Mouse (Mus musculus) hindbrain, embryonic 14.5 days (tissue): ENCODE results near the gene 1700020L24Rik. TPM values are rescaled to one million over a fixed set of nuclear protein-coding genes. Genes with fewer than 3 reads are reported as not detected.

ENCODE experiments used
- ATAC-seq: fragments of 200-750 bp; cut with Nextera tagmentation; 2 replicates; pipeline ENCODE4 v1.8.0; 2017; ENCODE audit warnings: moderate number of reproducible peaks, mild to moderate bottlenecking, moderate TSS enrichment, moderate library complexity; ENCODE audit not compliant: low FRiP score
- DNase-seq: peaks from one replicate; pipeline ENCODE4 v3.0.0-alpha.2; 2015; ENCODE audit warnings: low spot score
- H3K27ac ChIP-seq: fragments of 300-500 bp; sonication (generic); 2 replicates; pipeline ENCODE4 v1.5.1; 2014; ENCODE audit warnings: mild to moderate bottlenecking, moderate library complexity
- H3K27me3 ChIP-seq: fragments of 300-500 bp; sonication (generic); 2 replicates; pipeline ENCODE4 v1.6.1; 2014; ENCODE audit warnings: mild to moderate bottlenecking, low read length, mixed read lengths; ENCODE audit not compliant: control insufficient read depth, insufficient read depth
- H3K36me3 ChIP-seq: fragments of 300-500 bp; sonication (generic); replicated peaks from 2 replicates; pipeline ENCODE4 v1.6.1; 2014; ENCODE audit not compliant: control insufficient read depth, insufficient read depth
- H3K4me1 ChIP-seq: fragments of 300-500 bp; sonication (generic); replicated peaks from 2 replicates; pipeline ENCODE4 v1.6.1; 2014; ENCODE audit warnings: antibody characterized with exemption, low read length, mixed read lengths; ENCODE audit not compliant: control insufficient read depth, insufficient read depth
- H3K4me2 ChIP-seq: fragments of 300-500 bp; sonication (generic); replicated peaks from 2 replicates; pipeline ENCODE4 v1.6.1; 2014; ENCODE audit warnings: mild to moderate bottlenecking, moderate library complexity
- H3K4me3 ChIP-seq: fragments of 300-500 bp; sonication (generic); replicated peaks from 2 replicates; pipeline ENCODE4 v1.5.1; 2014; ENCODE audit warnings: mild to moderate bottlenecking, low read length
- H3K9ac ChIP-seq: fragments of 300-500 bp; sonication (generic); 2 replicates; pipeline ENCODE4 v1.6.1; 2014
- H3K9me3 ChIP-seq: fragments of 300-500 bp; sonication (generic); 2 replicates; pipeline ENCODE4 v1.6.1; 2016; ENCODE audit warnings: low read length; ENCODE audit not compliant: control insufficient read depth
- WGBS: fragments of 180-500 bp; shearing (Covaris S2); extraction: QIAGEN DNeasy Blood & Tissue Kit; methylation state at CpG from one replicate; pipeline ENCODE4 v1.1.7; 2014; 5-methylcytosine and 5-hydroxymethylcytosine counted together
- polyA plus RNA-seq: library from polyadenylated mRNA; unstranded; fragments of >200 nt; fragmentation: Nextera tagmentation; extraction: Ambion mirVana; gene quantifications from 2 replicates; pipeline ENCODE4 v1.2.1, GENCODE M21; 2014

1700020L24Rik gene
- polyA plus RNA-seq, 1 experiment from 2014 or later: 0.39 TPM

DNA sequence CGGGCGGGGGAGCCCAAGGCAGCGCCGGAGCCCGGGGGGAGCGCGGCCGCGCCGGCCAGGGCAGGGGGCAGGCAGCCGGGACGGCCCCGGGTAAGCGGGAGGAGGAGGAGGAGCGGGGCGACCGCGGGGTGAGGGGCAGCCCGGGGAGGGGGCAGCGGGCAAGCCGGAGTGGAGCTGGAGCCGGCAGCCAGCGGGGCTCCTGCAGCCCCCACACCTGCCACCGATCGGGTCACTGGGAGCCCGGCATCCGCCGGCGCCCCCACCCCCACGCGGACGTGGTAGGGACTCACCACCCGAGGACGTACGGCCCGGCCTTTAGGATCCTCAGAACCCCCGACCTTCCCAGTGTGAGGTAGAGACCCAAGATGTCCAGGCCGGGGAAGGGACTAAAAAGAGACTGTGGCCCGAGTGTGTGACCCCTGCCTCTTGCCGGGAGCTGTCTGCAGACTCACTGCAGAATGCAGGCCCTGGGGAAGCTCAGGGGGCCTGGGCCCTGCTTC lies 27.6 kb upstream of the 1700020L24Rik start:
- Histone ChIP-seq H3K36me3 (no peaks in the 10 kb centered on the region), H3K9me3 (no peaks in the 10 kb centered on the region)
- WGBS: 1% methylated on average over 38 of the region's 40 CpGs

GRCm38 (mm10) chr11:83410510-83410909 lies 27.0 kb upstream of the 1700020L24Rik start:
- Histone ChIP-seq H3K36me3 (no peaks in the 10 kb centered on the region), H3K4me2 (peak overlapping the region; percentile 69), H3K4me3 (peak overlapping the region; percentile 77), H3K9me3 (no peaks in the 10 kb centered on the region), H3K27ac (no peak overlapping the region), H3K4me1 (peaks cover 12% of the 10 kb centered on the region; the same call in 1 of the 2 replicates), H3K27me3 (no peaks in the 10 kb centered on the region), H3K9ac (peak overlapping the region; percentile 89)
- DNase-seq (no peak), ATAC-seq (no peak)
- 19% methylated on average over 6 of the region's 6 CpGs for WGBS

More for the DNA sequence above, 27.6 kb upstream of the 1700020L24Rik start:
- Histone ChIP-seq H3K27ac (peak overlapping the region; percentile 49; the same call in 1 of the 2 replicates), H3K4me1 (peaks cover 12% of the 10 kb centered on the region; the same call in 1 of the 2 replicates), H3K4me3 (peak overlapping the region; percentile 77), H3K9ac (peak overlapping the region; percentile 89), H3K4me2 (peak overlapping the region; percentile 69), H3K27me3 (no peaks in the 10 kb centered on the region)
- DNase-seq (no peak), ATAC-seq (peak; percentile 59)

DNA sequence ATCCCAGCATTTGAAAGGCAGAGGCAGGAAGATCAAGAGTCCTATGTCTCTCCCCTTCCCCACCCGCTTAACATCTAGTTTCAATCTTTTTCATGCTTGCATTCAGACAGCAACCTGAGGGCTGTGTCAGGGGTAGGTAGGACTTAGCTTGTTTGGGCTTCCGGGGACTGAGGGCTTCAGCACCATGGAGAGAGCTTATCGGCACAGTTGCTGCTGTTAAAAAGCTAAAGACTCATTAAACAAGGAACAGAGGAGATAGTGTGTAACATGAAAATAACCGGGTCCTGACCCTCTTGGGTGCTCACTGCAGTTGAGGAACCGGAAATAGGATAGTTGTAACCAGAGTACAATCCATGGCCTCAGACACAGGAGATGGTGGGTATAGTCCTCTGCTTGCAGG lies 20.4 kb upstream of the 1700020L24Rik start:
- Histone ChIP-seq H3K9ac (no peak overlapping the region), H3K27me3 (peaks cover 26% of the 10 kb centered on the region), H3K4me3 (no peak overlapping the region), H3K4me1 (no peaks in the 10 kb centered on the region; the same call in 1 of the 2 replicates), H3K36me3 (no peaks in the 10 kb centered on the region), H3K27ac (no peak overlapping the region), H3K9me3 (no peaks in the 10 kb centered on the region), H3K4me2 (no peak overlapping the region)
- 21% methylated on average over 5 of the region's 5 CpGs for WGBS
- no peak for ATAC-seq
- peak; percentile 56 for DNase-seq

DNA sequence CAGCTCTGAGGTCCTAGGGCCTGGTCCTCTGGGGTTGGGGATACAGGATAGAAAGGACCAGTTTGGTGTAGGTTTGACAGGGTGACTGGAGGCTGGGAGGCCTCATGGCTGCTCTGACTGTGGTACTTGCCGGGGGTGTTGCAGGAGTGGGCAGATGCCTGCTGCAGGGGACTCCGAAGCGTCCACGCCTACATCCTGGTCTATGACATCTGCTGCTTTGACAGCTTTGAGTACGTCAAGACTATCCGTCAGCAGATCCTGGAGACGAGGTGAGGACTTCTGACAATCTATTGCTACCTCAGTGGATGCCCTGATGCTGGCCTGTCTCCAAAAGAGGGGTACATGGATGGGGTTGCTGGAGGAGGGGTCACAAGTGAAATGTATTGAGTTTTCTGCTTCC lies 19.8 kb upstream of the 1700020L24Rik start:
- DNase-seq: no peak
- no peaks in the 10 kb centered on the region for H3K9me3 ChIP-seq
- H3K9ac ChIP-seq: no peak overlapping the region
- no peak overlapping the region for H3K27ac ChIP-seq
- H3K36me3 ChIP-seq: no peaks in the 10 kb centered on the region
- H3K4me2 ChIP-seq: no peak overlapping the region
- no peak for ATAC-seq
- no peaks in the 10 kb centered on the region; the same call in 1 of the 2 replicates for H3K4me1 ChIP-seq
- peaks cover 26% of the 10 kb centered on the region for H3K27me3 ChIP-seq
- 84% methylated on average over 7 of the region's 7 CpGs for WGBS
- no peak overlapping the region for H3K4me3 ChIP-seq

GRCm38 (mm10) chr11:83418566-83418965 lies 18.9 kb upstream of the 1700020L24Rik start:
- Histone ChIP-seq H3K4me3 (peak overlapping the region; percentile 12; the same call in 1 of the 2 replicates), H3K4me1 (no peaks in the 10 kb centered on the region; the same call in 1 of the 2 replicates), H3K27ac (no peak overlapping the region), H3K36me3 (no peaks in the 10 kb centered on the region), H3K27me3 (peaks cover 26% of the 10 kb centered on the region), H3K9me3 (no peaks in the 10 kb centered on the region), H3K4me2 (peak overlapping the region; percentile 41), H3K9ac (no peak overlapping the region)
- DNase-seq (no peak), ATAC-seq (peak; percentile 49)
- 9% methylated on average over 38 of the region's 38 CpGs for WGBS

- H3K4me2 ChIP-seq: no peak overlapping the region
- H3K36me3 ChIP-seq: no peaks in the 10 kb centered on the region
- no peak overlapping the region for H3K4me3 ChIP-seq
- no peak overlapping the region for H3K9ac ChIP-seq
- no peak for DNase-seq
- H3K4me1 ChIP-seq: no peaks in the 10 kb centered on the region; the same call in 1 of the 2 replicates
- ATAC-seq: no peak
- WGBS: 39% methylated on average over 4 of the region's 4 CpGs
- no peak overlapping the region for H3K27ac ChIP-seq
- H3K9me3 ChIP-seq: no peaks in the 10 kb centered on the region
- H3K27me3 ChIP-seq: peaks cover 26% of the 10 kb centered on the region
Measured at GRCm38 (mm10) chr11:83420338-83420737, 17.1 kb upstream of the 1700020L24Rik start.

DNA sequence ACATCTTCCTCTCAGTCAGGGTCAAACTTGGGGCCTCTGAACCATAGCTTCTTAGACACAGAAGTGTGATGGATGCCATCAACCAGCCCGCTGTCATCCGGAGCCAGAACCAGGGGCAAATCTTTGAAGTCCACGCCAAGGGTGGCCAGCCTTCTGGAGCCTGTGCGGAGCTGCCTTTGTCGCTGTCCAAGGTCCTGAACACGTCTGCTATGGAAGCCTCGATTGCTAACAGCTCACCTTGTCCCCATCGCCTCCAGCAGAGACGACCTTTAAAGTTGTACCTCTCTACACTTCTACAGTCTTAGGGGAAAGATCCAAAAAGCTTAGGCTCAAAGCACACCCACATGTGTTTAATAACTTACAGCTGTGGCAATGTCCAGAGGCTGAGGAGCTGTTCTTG lies 16.2 kb upstream of the 1700020L24Rik start:
- no peaks in the 10 kb centered on the region; the same call in 1 of the 2 replicates for H3K4me1 ChIP-seq
- H3K36me3 ChIP-seq: no peaks in the 10 kb centered on the region
- no peaks in the 10 kb centered on the region for H3K9me3 ChIP-seq
- H3K27me3 ChIP-seq: peaks cover 26% of the 10 kb centered on the region
- DNase-seq (peak; percentile 70), ATAC-seq (no peak)
- H3K9ac ChIP-seq: no peak overlapping the region
- WGBS: 4% methylated on average over 9 of the region's 9 CpGs
- H3K4me3 ChIP-seq: no peak overlapping the region
- no peak overlapping the region for H3K27ac ChIP-seq
- H3K4me2 ChIP-seq: no peak overlapping the region

DNA sequence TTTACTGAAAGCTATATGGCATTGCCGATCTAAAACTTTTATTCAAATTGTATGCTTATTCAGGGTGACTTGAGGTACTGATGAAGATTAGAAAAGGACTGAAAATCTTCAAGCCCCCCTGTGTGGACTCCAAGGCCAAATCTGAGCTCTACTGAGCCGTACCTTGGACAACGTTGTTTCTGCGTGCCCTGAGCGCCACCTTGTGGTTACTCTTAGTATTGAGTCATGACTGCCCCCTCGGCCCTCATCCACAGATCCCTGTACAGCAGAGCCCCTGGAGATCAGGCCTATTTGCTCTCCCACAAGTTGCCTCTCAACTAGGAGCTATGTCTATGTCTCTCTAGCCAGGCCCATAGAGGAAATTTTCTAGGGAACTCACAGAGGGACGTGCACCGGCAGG lies 12.8 kb upstream of the 1700020L24Rik start:
- H3K36me3 ChIP-seq: no peaks in the 10 kb centered on the region
- H3K4me3 ChIP-seq: no peak overlapping the region
- H3K4me1 ChIP-seq: no peaks in the 10 kb centered on the region
- ATAC-seq (peak; percentile 55; the same call in 1 of the 2 replicates), DNase-seq (peak; percentile 93)
- H3K9ac ChIP-seq: no peak overlapping the region
- peaks cover 26% of the 10 kb centered on the region for H3K27me3 ChIP-seq
- no peak overlapping the region for H3K27ac ChIP-seq
- no peak overlapping the region for H3K4me2 ChIP-seq
- no peaks in the 10 kb centered on the region for H3K9me3 ChIP-seq
- WGBS: 9% methylated on average over 8 of the region's 8 CpGs

GRCm38 (mm10) chr11:83426964-83427363 lies 10.5 kb upstream of the 1700020L24Rik start:
- Histone ChIP-seq H3K27ac (no peak overlapping the region), H3K4me2 (peak overlapping the region; percentile 20; the same call in 1 of the 2 replicates), H3K4me3 (no peak overlapping the region), H3K36me3 (no peaks in the 10 kb centered on the region), H3K27me3 (peaks cover 16% of the 10 kb centered on the region), H3K9me3 (no peaks in the 10 kb centered on the region), H3K9ac (no peak overlapping the region), H3K4me1 (no peaks in the 10 kb centered on the region)
- ATAC-seq (no peak), DNase-seq (no peak)
- WGBS: 49% methylated on average over 17 of the region's 17 CpGs
